Mouse (Mus musculus): ENCODE data around the gene Pecam1.

DNA sequence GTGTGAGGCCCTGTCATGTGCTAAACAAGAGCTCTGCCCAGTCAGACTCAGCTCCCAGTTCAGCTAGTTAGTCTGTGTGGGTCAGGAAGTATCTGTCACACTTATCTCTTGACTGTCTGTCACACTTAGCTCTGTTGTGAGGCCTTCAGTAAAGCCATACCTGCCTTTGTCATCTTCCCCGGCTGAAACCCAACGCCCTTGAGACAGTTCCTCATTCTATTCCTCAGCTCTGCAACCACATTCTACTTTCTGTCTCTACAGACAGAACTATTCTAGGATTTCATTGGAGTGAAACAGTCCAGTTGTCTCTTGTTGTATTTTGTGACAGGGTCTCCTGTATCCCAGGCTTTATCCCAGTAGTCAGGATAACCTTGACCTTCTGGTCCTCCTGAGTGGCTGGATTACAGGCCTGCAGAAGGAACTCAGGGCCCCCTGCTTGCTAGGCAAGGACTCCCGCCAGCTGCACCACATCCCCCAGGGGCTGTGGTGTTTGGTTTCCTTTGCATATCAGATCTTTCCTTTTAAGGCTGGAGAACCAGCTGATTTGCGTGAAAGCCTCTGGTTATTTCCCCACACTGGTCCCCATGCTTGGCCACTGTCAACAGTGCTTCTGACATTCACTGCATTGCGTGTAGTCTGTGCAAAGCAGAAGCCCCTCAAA is 11.8 kb upstream of the Pecam1 start:
- TF ChIP-seq CTCF (IDR thresholded peaks at IDR 0.05; ENCODE audit: low read depth), result no peak
- TF ChIP-seq EP300 (IDR thresholded peaks at IDR 0.05; ENCODE audit: low read depth), result no peak
